Mouse (Mus musculus) kidney, adult 2 months (tissue): ENCODE results near the gene Cd80.

Source experiments
- CTCF ChIP-seq: fragments of 200-500 bp; conservative IDR thresholded peaks from 2 replicates; pipeline ENCODE4 v1.5.1; 2011; ENCODE audit warnings: low read depth, mild to moderate bottlenecking, control low read depth, low read length, moderate library complexity, mixed read lengths; ENCODE audit not compliant: insufficient read depth, insufficient read length
- POLR2A ChIP-seq: fragments of 200-500 bp; IDR thresholded peaks from one replicate; pipeline ENCODE4 v1.6.1; 2011; ENCODE audit warnings: low read depth, low read length, control low read depth

DNA sequence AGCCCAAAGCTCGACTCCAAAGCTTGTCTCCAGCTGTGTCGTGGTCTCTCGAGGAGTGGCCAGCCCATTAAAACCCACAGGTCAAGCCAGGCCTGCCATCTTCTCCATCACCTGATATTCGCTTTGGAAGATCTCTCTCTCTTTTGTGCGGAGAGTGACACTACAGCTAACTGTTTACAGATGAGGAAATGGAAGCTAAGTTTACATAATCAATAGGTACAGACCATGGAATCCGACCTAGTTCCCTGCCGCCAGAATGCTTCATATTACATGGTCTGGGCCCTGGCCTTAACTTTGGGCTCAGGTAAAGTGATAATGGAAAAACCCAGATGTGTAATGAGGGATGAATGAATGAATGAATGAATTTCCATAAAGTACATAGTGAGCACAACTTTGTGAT lies 4.7 kb upstream of the Cd80 start:
- TF ChIP-seq POLR2A (no peak), CTCF (no peak)
